Mouse (Mus musculus) liver, adult 2 months (tissue): ENCODE data around the gene Arrdc3.

ENCODE experiments used
- CTCF ChIP-seq: fragments of 200-500 bp; IDR thresholded peaks from 2 replicates; pipeline ENCODE4 v1.5.1; 2011; ENCODE audit warnings: low read depth, low read length, control low read depth
- POLR2A ChIP-seq: fragments of 200-500 bp; IDR thresholded peaks from 2 replicates; pipeline ENCODE4 v1.6.1; 2011; ENCODE audit warnings: low read length, control low read depth; ENCODE audit not compliant: insufficient read depth; ENCODE audit errors: extremely low read depth

DNA sequence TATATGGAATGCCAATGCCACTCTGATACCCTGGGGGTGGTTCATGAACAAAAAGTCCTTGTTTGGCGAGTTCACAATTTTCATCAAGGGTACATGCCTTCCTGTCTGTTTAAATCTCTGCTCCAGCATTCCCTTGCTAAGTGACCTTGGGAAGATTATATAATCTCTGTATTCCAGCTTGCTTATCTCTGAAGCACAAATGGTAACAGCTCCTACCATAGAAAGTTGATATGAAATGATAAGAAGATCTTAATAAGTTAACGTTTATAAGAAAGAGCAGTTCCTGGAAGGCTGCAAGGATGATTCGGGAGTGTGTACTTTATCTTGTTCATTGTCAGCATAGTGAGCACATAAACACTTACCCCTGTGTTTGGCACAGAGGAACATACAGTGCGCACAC, 46.8 kb downstream of the Arrdc3 start:
- TF ChIP-seq POLR2A, result no peak
- TF ChIP-seq CTCF, result no peak
